Mouse (Mus musculus): ENCODE data around the gene Ankrd31.
"Not testable (repeated sequence)": the region's sequence is repeated elsewhere in the genome, so short reads cannot be mapped to it uniquely, and the experiment has no call there.

Ankrd31 gene

GRCm38 (mm10) chr13:96855191-96855590 is 107.1 kb downstream of the Ankrd31 start:
- DNase-seq (ENCODE audit: low read depth, low spot score), result peak; percentile 17

- no peak for DNase-seq (ENCODE audit: low read depth, low spot score)
These were observed 111.1 kb downstream of the Ankrd31 start for GRCm38 (mm10) chr13:96859161-96859560.

GRCm38 (mm10) chr13:96870742-96871141 is 122.7 kb downstream of the Ankrd31 start:
- DNase-seq (ENCODE audit: low read depth, low spot score), result no peak

- DNase-seq (ENCODE audit: low read depth, low spot score), result no peak
These were observed 126.0 kb downstream of the Ankrd31 start for GRCm38 (mm10) chr13:96874071-96874470.

- DNase-seq (ENCODE audit: low read depth, low spot score), result no peak
These were observed 130.4 kb downstream of the Ankrd31 start for GRCm38 (mm10) chr13:96878220-96879057.

GRCm38 (mm10) chr13:96884534-96884933 is 136.5 kb downstream of the Ankrd31 start:
- no peak for DNase-seq (ENCODE audit: low read depth, low spot score)

- DNase-seq (ENCODE audit: low read depth, low spot score), result no peak
These were observed 141.9 kb downstream of the Ankrd31 start for GRCm38 (mm10) chr13:96889985-96890384.

GRCm38 (mm10) chr13:96895144-96895543 is 147.1 kb downstream of the Ankrd31 start:
- DNase-seq (ENCODE audit: low read depth, low spot score), result no peak

- DNase-seq (ENCODE audit: low read depth, low spot score), result no peak
These were observed 158.6 kb downstream of the Ankrd31 start for GRCm38 (mm10) chr13:96906717-96907116.

- no peak for DNase-seq (ENCODE audit: low read depth, low spot score)
These were observed 163.1 kb downstream of the Ankrd31 start for GRCm38 (mm10) chr13:96911202-96911601.

GRCm38 (mm10) chr13:96923134-96923533 is 175.1 kb downstream of the Ankrd31 start:
- DNase-seq (ENCODE audit: low read depth, low spot score), result not testable (repeated sequence)

GRCm38 (mm10) chr13:96923999-96924961 is 176.2 kb downstream of the Ankrd31 start, which contains the start of gene Gcnt4:
Gcnt4 (plus strand) TSS chr13:96924689.
- DNase-seq (ENCODE audit: low read depth, low spot score), result no peak

- no peak for DNase-seq (ENCODE audit: low read depth, low spot score)
These were observed 177.1 kb downstream of the Ankrd31 start for GRCm38 (mm10) chr13:96924985-96925745.

GRCm38 (mm10) chr13:96925991-96926725 is 178.1 kb downstream of the Ankrd31 start:
- DNase-seq (ENCODE audit: low read depth, low spot score), result no peak

GRCm38 (mm10) chr13:96927781-96928180 is 179.7 kb downstream of the Ankrd31 start:
- no peak for DNase-seq (ENCODE audit: low read depth, low spot score)

- no peak for DNase-seq (ENCODE audit: low read depth, low spot score)
These were observed 180.5 kb downstream of the Ankrd31 start for GRCm38 (mm10) chr13:96928432-96929039.

GRCm38 (mm10) chr13:96932745-96933144 is 184.7 kb downstream of the Ankrd31 start:
- DNase-seq (ENCODE audit: low read depth, low spot score), result no peak

GRCm38 (mm10) chr13:96933367-96933766 is 185.3 kb downstream of the Ankrd31 start:
- no peak for DNase-seq (ENCODE audit: low read depth, low spot score)

- no peak for DNase-seq (ENCODE audit: low read depth, low spot score)
These were observed 188.2 kb downstream of the Ankrd31 start for GRCm38 (mm10) chr13:96936173-96936777.

GRCm38 (mm10) chr13:96937059-96937558 is 189.0 kb downstream of the Ankrd31 start:
- DNase-seq (ENCODE audit: low read depth, low spot score), result no peak
